Mouse (Mus musculus) heart, adult 2 months (tissue): ENCODE data around the gene Rapgef1.

Source experiments
- CTCF ChIP-seq: fragments of 200-600 bp; IDR thresholded peaks from 2 replicates; pipeline ENCODE4 v1.8.1; 2022; ENCODE audit warnings: antibody characterized with exemption, mild to moderate bottlenecking, moderate library complexity
- EP300 ChIP-seq: fragments of 200-500 bp; IDR thresholded peaks from 2 replicates; pipeline ENCODE4 v1.6.1; 2011; ENCODE audit warnings: low read depth, low read length, control low read depth; ENCODE audit not compliant: insufficient read depth
- POLR2A ChIP-seq: fragments of 200-500 bp; IDR thresholded peaks from 2 replicates; pipeline ENCODE4 v1.6.1; 2011; ENCODE audit warnings: mild to moderate bottlenecking, low read depth, low read length, control low read depth; ENCODE audit not compliant: insufficient read depth

- TF ChIP-seq POLR2A: peak; percentile 91
- peak; percentile 56 for TF ChIP-seq CTCF
- peak; percentile 96 for TF ChIP-seq EP300
These were observed 23.9 kb downstream of the Rapgef1 start for GRCm38 (mm10) chr2:29643418-29643817.
